Mouse (Mus musculus) liver, adult 2 months (tissue): Measurements from ENCODE around the gene Zfp526. TPM values are rescaled to one million over a fixed set of nuclear protein-coding genes. Genes with fewer than 3 reads are reported as not detected.

Source experiments
- DNase-seq: peaks from one replicate; pipeline ENCODE4 v3.0.0-alpha.2; 2011; ENCODE audit warnings: low read depth, low spot score; ENCODE audit errors: extremely low read depth
- H3K27ac ChIP-seq: fragments of 200-500 bp; replicated peaks from 2 replicates; pipeline ENCODE4 v1.5.1; 2012; ENCODE audit warnings: low read depth, mild to moderate bottlenecking, control low read depth, inconsistent platforms, low read length; ENCODE audit not compliant: insufficient read depth
- H3K27me3 ChIP-seq: fragments of 200-500 bp; 2 replicates; pipeline ENCODE4 v1.6.1; 2012; ENCODE audit warnings: mild to moderate bottlenecking, moderate library complexity, low read length, inconsistent platforms; ENCODE audit not compliant: control insufficient read depth, insufficient read depth
- H3K36me3 ChIP-seq: fragments of 200-500 bp; 2 replicates; pipeline ENCODE4 v1.6.1; 2012; ENCODE audit warnings: low read length, inconsistent platforms; ENCODE audit not compliant: control insufficient read depth, insufficient read depth
- H3K4me1 ChIP-seq: fragments of 200-500 bp; 2 replicates; pipeline ENCODE4 v1.6.1; 2011; ENCODE audit warnings: low read length; ENCODE audit not compliant: control insufficient read depth, insufficient read depth
- H3K4me3 ChIP-seq: fragments of 200-500 bp; 2 replicates; pipeline ENCODE4 v1.5.1; 2011; ENCODE audit warnings: low read depth, mild to moderate bottlenecking, control low read depth, low read length, moderate library complexity; ENCODE audit not compliant: insufficient read depth
- H3K79me2 ChIP-seq: fragments of 200-500 bp; 2 replicates; pipeline ENCODE4 v1.6.1; 2012; ENCODE audit warnings: inconsistent platforms, mild to moderate bottlenecking, low read length, moderate library complexity; ENCODE audit not compliant: control insufficient read depth, insufficient read depth
- H3K9ac ChIP-seq: fragments of 200-500 bp; 2 replicates; pipeline ENCODE4 v1.6.1; 2012; ENCODE audit warnings: low read depth, mild to moderate bottlenecking, control low read depth, inconsistent platforms, low read length
- CTCF ChIP-seq: fragments of 200-500 bp; IDR thresholded peaks from 2 replicates; pipeline ENCODE4 v1.5.1; 2011; ENCODE audit warnings: low read depth, low read length, control low read depth
- POLR2A ChIP-seq: fragments of 200-500 bp; IDR thresholded peaks from 2 replicates; pipeline ENCODE4 v1.6.1; 2011; ENCODE audit warnings: low read length, control low read depth; ENCODE audit not compliant: insufficient read depth; ENCODE audit errors: extremely low read depth
- WGBS: fragments of 180-500 bp; shearing (Covaris S2); methylation state at CpG from one replicate; pipeline ENCODE4 v1.1.7; 2018; 5-methylcytosine and 5-hydroxymethylcytosine counted together
- polyA plus RNA-seq: library from polyadenylated mRNA; depleted of rRNA; stranded (reverse); fragments of >200 nt; gene quantifications from 2 replicates; pipeline ENCODE4 v1.2.3, GENCODE M21; 2012
- total RNA-seq: library from RNA; depleted of rRNA; stranded (reverse); fragments of >200 nt; gene quantifications from 2 replicates; pipeline ENCODE4 v1.2.3, GENCODE M21; 2014

Zfp526 gene
- total and polyA plus RNA-seq, 2 experiments, result 2.2 to 4.7 TPM

DNA sequence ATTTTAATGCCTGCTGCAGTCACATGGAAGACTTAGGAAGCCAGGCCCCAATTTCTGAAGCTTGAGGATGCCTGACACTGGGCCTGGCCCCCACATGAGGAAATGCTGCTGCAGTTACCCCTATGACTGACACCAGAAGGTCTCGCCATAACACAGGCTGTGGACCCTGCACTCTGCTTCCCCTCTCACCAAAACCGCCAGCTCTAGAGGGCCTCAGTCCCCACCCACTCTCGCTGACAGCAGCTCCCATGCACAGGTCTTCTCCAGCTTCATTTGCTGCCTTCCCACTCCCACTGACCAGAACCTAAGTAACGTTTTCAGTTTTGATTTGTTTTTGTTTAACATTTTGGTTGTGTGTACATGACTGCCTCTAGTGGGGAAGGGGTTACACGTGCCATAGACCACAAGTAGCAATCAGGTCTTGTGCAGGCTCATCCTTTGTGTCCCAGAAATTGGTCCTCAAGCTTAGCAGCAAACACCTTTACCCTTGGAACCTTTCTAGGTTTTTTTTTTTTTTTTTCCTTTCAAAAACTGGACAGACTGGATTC, 10.9 kb downstream of the Zfp526 start:
- H3K27ac ChIP-seq, result no peak overlapping the region
- no peaks in the 10 kb centered on the region for H3K27me3 ChIP-seq
- TF ChIP-seq CTCF (no peak), POLR2A (no peak)
- H3K4me3 ChIP-seq, result no peak overlapping the region
- H3K4me1 ChIP-seq, result peaks cover 9% of the 10 kb centered on the region
- no peak overlapping the region for H3K9ac ChIP-seq
- DNase-seq, result no peak
- H3K79me2 ChIP-seq, result peaks cover 15% of the 10 kb centered on the region; the same call in 1 of the 2 replicates
- 80% methylated on average over 5 of the region's 5 CpGs for WGBS
- H3K36me3 ChIP-seq, result peaks cover 16% of the 10 kb centered on the region; the same call in 1 of the 2 replicates

DNA sequence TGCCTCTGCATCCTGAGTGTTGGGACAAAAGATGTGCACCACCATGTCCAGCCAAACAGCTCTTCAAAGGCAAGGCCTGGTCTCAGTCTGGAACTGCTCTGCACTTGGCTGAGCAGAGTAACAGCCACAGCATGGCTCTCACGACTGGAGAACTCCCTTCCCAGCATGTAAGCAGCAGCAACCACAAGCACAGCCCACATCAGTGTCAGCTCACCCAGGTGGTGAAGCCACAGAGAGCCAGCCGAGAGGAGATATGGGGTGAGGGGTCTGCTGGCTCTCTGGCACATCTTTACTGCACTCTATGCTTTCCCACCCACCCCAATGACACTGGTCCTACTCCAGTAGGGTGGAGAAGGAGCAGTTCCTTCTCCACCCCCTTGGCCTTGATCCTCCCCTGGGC, 11.8 kb downstream of the Zfp526 start:
- peaks cover 15% of the 10 kb centered on the region; the same call in 1 of the 2 replicates for H3K36me3 ChIP-seq
- H3K27me3 ChIP-seq, result no peaks in the 10 kb centered on the region
- H3K4me3 ChIP-seq, result no peak overlapping the region
- peaks cover 18% of the 10 kb centered on the region; the same call in 1 of the 2 replicates for H3K79me2 ChIP-seq
- WGBS, result 83% methylated on average over 2 of the region's 2 CpGs
- H3K27ac ChIP-seq, result no peak overlapping the region
- no peak overlapping the region for H3K9ac ChIP-seq
- peaks cover 9% of the 10 kb centered on the region for H3K4me1 ChIP-seq
- TF ChIP-seq POLR2A (no peak), CTCF (no peak)
- no peak for DNase-seq

DNA sequence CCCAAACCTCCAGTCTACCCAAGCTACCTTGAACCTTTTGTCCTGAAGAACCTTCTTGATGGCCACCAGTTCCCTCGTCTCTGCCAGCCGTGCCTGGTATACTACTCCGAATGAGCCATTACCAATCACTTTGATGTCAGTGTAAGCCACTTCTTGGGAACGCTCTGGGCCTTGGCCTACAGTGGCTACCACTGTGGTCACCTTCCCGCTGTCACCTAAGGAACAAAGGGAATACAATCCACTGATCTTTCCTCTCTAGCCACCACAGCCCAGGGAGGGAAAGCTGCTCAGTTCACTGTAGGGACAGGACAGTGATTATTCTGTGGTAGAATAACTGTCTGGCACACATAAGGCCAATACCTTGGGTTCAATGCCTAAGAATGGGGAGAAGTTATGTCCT, 14.3 kb downstream of the Zfp526 start:
- Histone ChIP-seq H3K27me3 (no peaks in the 10 kb centered on the region), H3K4me3 (no peak overlapping the region), H3K9ac (no peak overlapping the region), H3K27ac (no peak overlapping the region), H3K79me2 (peaks cover 18% of the 10 kb centered on the region; the same call in 1 of the 2 replicates), H3K4me1 (peaks cover 9% of the 10 kb centered on the region), H3K36me3 (no peaks in the 10 kb centered on the region; the same call in 1 of the 2 replicates)
- 90% methylated on average over 5 of the region's 5 CpGs for WGBS
- no peak for TF ChIP-seq CTCF
- no peak for TF ChIP-seq POLR2A
- no peak for DNase-seq

DNA sequence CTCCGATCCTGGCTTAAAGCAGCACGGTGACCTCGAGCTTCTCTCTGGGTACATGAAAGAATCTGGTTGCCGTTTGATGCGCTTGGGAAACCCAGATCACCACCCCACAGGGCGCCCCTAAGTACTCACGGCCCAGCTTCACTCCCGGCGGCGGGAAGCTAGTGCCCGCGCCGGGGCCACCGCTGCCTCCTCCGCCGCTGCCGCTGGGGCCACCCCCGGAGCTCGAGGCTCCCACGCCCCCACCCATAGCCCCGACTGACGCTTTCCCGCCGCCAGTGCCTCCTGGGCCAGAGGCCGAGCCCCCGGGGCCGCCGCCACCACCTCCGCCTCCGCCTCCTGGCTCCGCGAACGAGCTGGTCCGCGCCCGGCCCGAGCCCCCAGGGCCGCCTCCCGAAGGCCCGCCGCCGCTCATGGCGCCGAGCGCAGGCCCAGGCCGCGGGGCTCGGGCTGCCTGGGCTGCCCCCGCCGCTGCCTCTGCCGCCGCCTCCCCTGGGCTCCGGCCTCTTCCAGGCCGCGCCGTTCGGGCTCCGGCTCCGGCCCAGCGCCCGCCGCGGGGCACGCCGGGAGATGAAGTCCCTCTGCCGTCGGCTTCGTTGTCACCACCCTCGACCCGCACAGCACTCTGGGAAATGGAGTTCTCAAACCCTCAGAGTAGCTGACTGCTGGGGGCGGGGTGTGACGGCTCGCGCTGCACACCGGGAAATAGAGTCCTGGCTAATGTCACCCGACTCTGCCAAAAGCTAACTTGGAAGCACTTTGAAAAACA, 16.2 kb downstream of the Zfp526 start, which contains the start of gene Gsk3a:
Gene Gsk3a, minus strand, starts transcription at position 603 of the 766 bp plus-strand sequence.
- no peaks in the 10 kb centered on the region for H3K36me3 ChIP-seq
- peak; percentile 94 for DNase-seq
- peak within 1 kb of the TSS; percentile 98 for H3K9ac ChIP-seq
- WGBS, result under 1% methylated on average over 68 of the region's 76 CpGs
- peaks cover 18% of the 10 kb centered on the region; the same call in 1 of the 2 replicates for H3K79me2 ChIP-seq
- H3K4me3 ChIP-seq, result peak within 1 kb of the TSS; percentile 89
- peak within 1 kb of the TSS; percentile 66 for H3K27ac ChIP-seq
- no peak for TF ChIP-seq CTCF
- TF ChIP-seq POLR2A, result 0 out of 2 replicates have a peak, but pooled peaks have one; percentile 45
- H3K4me1 ChIP-seq, result peaks cover 9% of the 10 kb centered on the region
- H3K27me3 ChIP-seq, result no peaks in the 10 kb centered on the region

DNA sequence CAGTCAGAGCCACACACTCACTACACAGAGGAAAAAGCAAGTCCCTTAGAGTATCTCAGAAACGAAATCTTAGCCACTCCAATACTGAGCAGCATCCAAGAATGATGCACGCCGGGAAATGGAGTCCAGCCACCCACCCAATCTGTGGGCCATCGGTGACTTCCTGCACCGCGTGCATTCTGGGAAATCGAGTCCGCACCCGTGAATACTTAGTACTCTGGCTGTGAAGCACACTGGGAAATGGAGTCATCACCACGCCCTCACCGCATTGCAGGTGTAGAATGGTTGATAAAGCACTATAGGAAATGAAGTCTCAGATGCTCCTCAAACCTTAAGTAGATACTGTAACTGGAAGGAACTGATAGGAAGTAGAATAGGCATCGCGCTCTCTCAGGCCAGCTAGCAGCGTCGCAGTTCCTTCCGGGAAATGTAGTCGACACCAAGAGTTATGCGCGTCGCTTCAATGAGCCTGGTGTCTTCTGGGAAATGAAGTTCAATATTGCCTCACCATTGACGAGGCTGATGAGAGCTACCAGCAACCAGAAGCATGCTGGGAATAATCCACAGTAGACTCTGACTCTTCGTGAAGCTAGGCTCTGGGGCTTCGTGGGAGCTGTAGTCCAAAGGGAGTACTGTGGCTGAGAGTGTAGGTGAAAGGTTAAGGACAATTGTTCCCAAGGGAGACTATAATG, 16.9 kb downstream of the Zfp526 start:
- peak; percentile 100 for DNase-seq
- H3K4me1 ChIP-seq, result peaks cover 9% of the 10 kb centered on the region
- peak overlapping the region; percentile 24 for H3K4me3 ChIP-seq
- H3K9ac ChIP-seq, result peak overlapping the region; percentile 10; the same call in 1 of the 2 replicates
- peaks cover 18% of the 10 kb centered on the region; the same call in 1 of the 2 replicates for H3K79me2 ChIP-seq
- H3K27ac ChIP-seq, result peak overlapping the region; percentile 66
- no peaks in the 10 kb centered on the region for H3K36me3 ChIP-seq
- no peaks in the 10 kb centered on the region for H3K27me3 ChIP-seq
- under 1% methylated on average over 23 of the region's 23 CpGs for WGBS
- no peak for TF ChIP-seq POLR2A
- no peak for TF ChIP-seq CTCF
